Mouse (Mus musculus) neural tube, embryonic 14.5 days (tissue): Measurements from ENCODE around the gene Cfi. TPM values are rescaled to one million over a fixed set of nuclear protein-coding genes. Genes with fewer than 3 reads are reported as not detected.

ENCODE experiments used
- ATAC-seq: fragments of 200-750 bp; cut with Nextera tagmentation; 2 replicates; pipeline ENCODE4 v1.8.0; 2017; ENCODE audit warnings: low read depth, mild to moderate bottlenecking, moderate TSS enrichment, moderate library complexity
- H3K27ac ChIP-seq: fragments of 300-500 bp; sonication (generic); 2 replicates; pipeline ENCODE4 v1.5.1; 2014; ENCODE audit warnings: low read depth, mild to moderate bottlenecking, control low read depth, low read length, moderate library complexity, mixed read lengths
- H3K27me3 ChIP-seq: fragments of 300-500 bp; sonication (generic); 2 replicates; pipeline ENCODE4 v1.6.1; 2014; ENCODE audit warnings: low read length; ENCODE audit not compliant: control insufficient read depth, insufficient read depth
- H3K36me3 ChIP-seq: fragments of 300-500 bp; sonication (generic); 2 replicates; pipeline ENCODE4 v1.6.1; 2014; ENCODE audit warnings: low read length, mixed read lengths; ENCODE audit not compliant: control insufficient read depth, insufficient read depth
- H3K4me1 ChIP-seq: fragments of 300-500 bp; sonication (generic); 2 replicates; pipeline ENCODE4 v1.6.1; 2014; ENCODE audit warnings: low read length; ENCODE audit not compliant: control insufficient read depth, insufficient read depth
- H3K4me2 ChIP-seq: fragments of 300-500 bp; sonication (generic); 2 replicates; pipeline ENCODE4 v1.6.1; 2014; ENCODE audit warnings: mild to moderate bottlenecking, low read depth, low read length, control low read depth
- H3K4me3 ChIP-seq: fragments of 300-500 bp; sonication (generic); 2 replicates; pipeline ENCODE4 v1.5.1; 2014; ENCODE audit warnings: low read depth, low read length, control low read depth, mixed read lengths
- H3K9ac ChIP-seq: fragments of 300-500 bp; sonication (generic); replicated peaks from 2 replicates; pipeline ENCODE4 v1.6.1; 2014; ENCODE audit warnings: low read depth, mild to moderate bottlenecking, control low read depth, low read length, mixed read lengths
- H3K9me3 ChIP-seq: fragments of 300-500 bp; sonication (generic); 2 replicates; pipeline ENCODE4 v1.6.1; 2016; ENCODE audit warnings: low read length; ENCODE audit not compliant: control insufficient read depth
- WGBS: fragments of 180-500 bp; shearing (Covaris S2); extraction: QIAGEN DNeasy Blood & Tissue Kit; methylation state at CpG from one replicate; pipeline ENCODE4 v1.1.7; 2014; 5-methylcytosine and 5-hydroxymethylcytosine counted together
- polyA plus RNA-seq: library from polyadenylated mRNA; unstranded; fragments of >200 nt; fragmentation: Nextera tagmentation; extraction: Ambion mirVana; gene quantifications from 2 replicates; pipeline ENCODE4 v1.2.1, GENCODE M21; 2014

The Cfi gene
- polyA plus RNA-seq, 1 experiment from 2014 or later = 0.16 TPM

- no peak for ATAC-seq
- 46% methylated on average over 7 of the region's 7 CpGs for WGBS
Measured at GRCm38 (mm10) chr3:129838017-129838416, 2.3 kb downstream of the Cfi start.

GRCm38 (mm10) chr3:129845868-129846267 is 10.2 kb downstream of the Cfi start:
- H3K4me2 ChIP-seq = no peak overlapping the region
- ATAC-seq = no peak
- H3K9me3 ChIP-seq = no peaks in the 10 kb centered on the region
- H3K36me3 ChIP-seq = no peaks in the 10 kb centered on the region
- no peaks in the 10 kb centered on the region for H3K4me1 ChIP-seq
- no peak overlapping the region for H3K27ac ChIP-seq
- H3K27me3 ChIP-seq = no peaks in the 10 kb centered on the region
- H3K9ac ChIP-seq = no peak overlapping the region
- WGBS = 97% methylated on average over 2 of the region's 2 CpGs
- no peak overlapping the region for H3K4me3 ChIP-seq

More at GRCm38 (mm10) chr3:129838017-129838416, 2.3 kb downstream of the Cfi start:
- no peaks in the 10 kb centered on the region for H3K27me3 ChIP-seq
- no peak overlapping the region for H3K9ac ChIP-seq
- no peak overlapping the region for H3K27ac ChIP-seq
- no peak overlapping the region for H3K4me3 ChIP-seq
- H3K9me3 ChIP-seq = no peaks in the 10 kb centered on the region
- no peaks in the 10 kb centered on the region for H3K4me1 ChIP-seq
- H3K4me2 ChIP-seq = no peak overlapping the region
- H3K36me3 ChIP-seq = no peaks in the 10 kb centered on the region

GRCm38 (mm10) chr3:129846846-129847245 is 11.2 kb downstream of the Cfi start:
- no peaks in the 10 kb centered on the region for H3K9me3 ChIP-seq
- H3K27ac ChIP-seq = no peak overlapping the region
- H3K27me3 ChIP-seq = no peaks in the 10 kb centered on the region
- H3K4me2 ChIP-seq = no peak overlapping the region
- no peaks in the 10 kb centered on the region for H3K36me3 ChIP-seq
- 87% methylated on average over 7 of the region's 7 CpGs for WGBS
- ATAC-seq = no peak
- no peaks in the 10 kb centered on the region for H3K4me1 ChIP-seq
- no peak overlapping the region for H3K9ac ChIP-seq
- no peak overlapping the region for H3K4me3 ChIP-seq

GRCm38 (mm10) chr3:129862592-129862991 is 26.9 kb downstream of the Cfi start:
- ATAC-seq = no peak
- Histone ChIP-seq H3K4me3 (no peak overlapping the region), H3K4me1 (no peaks in the 10 kb centered on the region), H3K9ac (no peak overlapping the region), H3K27me3 (no peaks in the 10 kb centered on the region), H3K36me3 (no peaks in the 10 kb centered on the region), H3K4me2 (no peak overlapping the region), H3K9me3 (no peaks in the 10 kb centered on the region), H3K27ac (no peak overlapping the region)
- WGBS = 80% methylated on average over 2 of the region's 2 CpGs

- H3K4me2 ChIP-seq = no peak overlapping the region
- no peak for ATAC-seq
- H3K4me3 ChIP-seq = no peak overlapping the region
- H3K27ac ChIP-seq = no peak overlapping the region
- no peaks in the 10 kb centered on the region for H3K4me1 ChIP-seq
- no peaks in the 10 kb centered on the region for H3K9me3 ChIP-seq
- 57% methylated on average over 14 of the region's 14 CpGs for WGBS
- no peak overlapping the region for H3K9ac ChIP-seq
- no peaks in the 10 kb centered on the region for H3K36me3 ChIP-seq
- no peaks in the 10 kb centered on the region for H3K27me3 ChIP-seq
Measured at GRCm38 (mm10) chr3:129863698-129864097, 28.0 kb downstream of the Cfi start.

GRCm38 (mm10) chr3:129877327-129877726 is 41.6 kb downstream of the Cfi start:
- no peak overlapping the region for H3K27ac ChIP-seq
- H3K4me2 ChIP-seq = no peak overlapping the region
- ATAC-seq = no peak
- H3K4me3 ChIP-seq = no peak overlapping the region
- WGBS = 92% methylated on average over 10 of the region's 10 CpGs
- no peaks in the 10 kb centered on the region for H3K27me3 ChIP-seq
- no peaks in the 10 kb centered on the region for H3K4me1 ChIP-seq
- H3K9ac ChIP-seq = no peak overlapping the region
- no peaks in the 10 kb centered on the region for H3K9me3 ChIP-seq
- no peaks in the 10 kb centered on the region for H3K36me3 ChIP-seq

- H3K4me3 ChIP-seq = peak within 1 kb of the TSS; percentile 50
- under 1% methylated on average over 50 of the region's 66 CpGs for WGBS
- H3K27me3 ChIP-seq = no peaks in the 10 kb centered on the region
- no peaks in the 10 kb centered on the region for H3K4me1 ChIP-seq
- ATAC-seq = peak; percentile 94
- H3K27ac ChIP-seq = peak within 1 kb of the TSS; percentile 83
- H3K36me3 ChIP-seq = no peaks in the 10 kb centered on the region
- H3K9ac ChIP-seq = peak within 1 kb of the TSS; percentile 57
- H3K9me3 ChIP-seq = no peaks in the 10 kb centered on the region
- H3K4me2 ChIP-seq = peak within 1 kb of the TSS; percentile 86
Measured at GRCm38 (mm10) chr3:129878405-129879021, 42.8 kb downstream of the Cfi start, which contains the start of gene Pla2g12a. Gene Pla2g12a (plus strand): TSS chr3:129878606.

- H3K9me3 ChIP-seq = no peaks in the 10 kb centered on the region
- peak overlapping the region; percentile 83; the same call in 1 of the 2 replicates for H3K27ac ChIP-seq
- H3K4me1 ChIP-seq = no peaks in the 10 kb centered on the region
- ATAC-seq = peak; percentile 60
- H3K4me3 ChIP-seq = peak overlapping the region; percentile 50
- H3K36me3 ChIP-seq = no peaks in the 10 kb centered on the region
- H3K4me2 ChIP-seq = peak overlapping the region; percentile 86
- H3K27me3 ChIP-seq = no peaks in the 10 kb centered on the region
- WGBS = under 1% methylated on average over 24 of the region's 25 CpGs
- peak overlapping the region; percentile 57 for H3K9ac ChIP-seq
Measured at GRCm38 (mm10) chr3:129879131-129879757, 43.6 kb downstream of the Cfi start.

GRCm38 (mm10) chr3:129879913-129880312 is 44.2 kb downstream of the Cfi start:
- no peak overlapping the region for H3K27ac ChIP-seq
- no peaks in the 10 kb centered on the region for H3K9me3 ChIP-seq
- no peaks in the 10 kb centered on the region for H3K27me3 ChIP-seq
- 83% methylated on average over 2 of the region's 2 CpGs for WGBS
- H3K4me1 ChIP-seq = no peaks in the 10 kb centered on the region
- H3K9ac ChIP-seq = no peak overlapping the region
- H3K4me2 ChIP-seq = peak overlapping the region; percentile 86; the same call in 1 of the 2 replicates
- no peak for ATAC-seq
- H3K36me3 ChIP-seq = no peaks in the 10 kb centered on the region
- H3K4me3 ChIP-seq = no peak overlapping the region
